Mouse (Mus musculus): ENCODE measurements around the gene Mien1.

GRCm38 (mm10) chr11:98389221-98389780 lies 49.5 kb downstream of the Mien1 start:
- no peak for TF ChIP-seq GATA1 (IDR thresholded peaks at IDR 0.05; ENCODE audit: borderline replicate concordance, low read length)
- no peak for TF ChIP-seq FLI1 (IDR thresholded peaks at IDR 0.05; ENCODE audit: low read length)
